Mouse (Mus musculus) heart, embryonic 16.5 days (tissue): ENCODE data around the gene Btbd11. TPM values are rescaled to one million over a fixed set of nuclear protein-coding genes. Genes with fewer than 3 reads are reported as not detected.

Source experiments
- ATAC-seq: fragments of 200-750 bp; cut with Nextera tagmentation; replicated peaks from 2 replicates; pipeline ENCODE4 v1.8.0; 2017; ENCODE audit warnings: moderate number of reproducible peaks; ENCODE audit not compliant: insufficient read depth, low FRiP score; ENCODE audit errors: extremely low read depth
- H3K27ac ChIP-seq: fragments of 300-500 bp; sonication (generic); 2 replicates; pipeline ENCODE4 v1.5.1; 2014; ENCODE audit warnings: mild to moderate bottlenecking, low read length, control low read depth, moderate library complexity
- H3K27me3 ChIP-seq: fragments of 300-500 bp; sonication (generic); 2 replicates; pipeline ENCODE4 v1.6.1; 2014; ENCODE audit warnings: low read length, mixed read lengths; ENCODE audit not compliant: control insufficient read depth, insufficient read depth
- H3K36me3 ChIP-seq: fragments of 300-500 bp; sonication (generic); 2 replicates; pipeline ENCODE4 v1.6.1; 2014; ENCODE audit not compliant: control insufficient read depth, insufficient read depth
- H3K4me1 ChIP-seq: fragments of 300-500 bp; sonication (generic); 2 replicates; pipeline ENCODE4 v1.6.1; 2014; ENCODE audit warnings: low read length, mixed read lengths; ENCODE audit not compliant: control insufficient read depth, insufficient read depth
- H3K4me2 ChIP-seq: fragments of 300-500 bp; sonication (generic); 2 replicates; pipeline ENCODE4 v1.6.1; 2014; ENCODE audit warnings: low read depth, mild to moderate bottlenecking, control low read depth, low read length
- H3K4me3 ChIP-seq: fragments of 300-500 bp; sonication (generic); 2 replicates; pipeline ENCODE4 v1.5.1; 2014; ENCODE audit warnings: mild to moderate bottlenecking, control low read depth, low read length
- H3K9ac ChIP-seq: fragments of 300-500 bp; sonication (generic); 2 replicates; pipeline ENCODE4 v1.6.1; 2014; ENCODE audit warnings: low read length, control low read depth
- H3K9me3 ChIP-seq: fragments of 300-500 bp; sonication (generic); replicated peaks from 2 replicates; pipeline ENCODE4 v1.6.1; 2016; ENCODE audit warnings: low read length; ENCODE audit not compliant: control insufficient read depth
- WGBS: fragments of 180-500 bp; shearing (Covaris S2); extraction: QIAGEN DNeasy Blood & Tissue Kit; methylation state at CpG from one replicate; pipeline ENCODE4 v1.1.7; 2014; 5-methylcytosine and 5-hydroxymethylcytosine counted together
- polyA plus RNA-seq: library from polyadenylated mRNA; unstranded; fragments of >200 nt; fragmentation: Nextera tagmentation; extraction: Ambion mirVana; gene quantifications from 2 replicates; pipeline ENCODE4 v1.2.1, GENCODE M21; 2015

Btbd11 gene
- 1.5 and 3.2 TPM in 2 replicates for polyA plus RNA-seq

DNA sequence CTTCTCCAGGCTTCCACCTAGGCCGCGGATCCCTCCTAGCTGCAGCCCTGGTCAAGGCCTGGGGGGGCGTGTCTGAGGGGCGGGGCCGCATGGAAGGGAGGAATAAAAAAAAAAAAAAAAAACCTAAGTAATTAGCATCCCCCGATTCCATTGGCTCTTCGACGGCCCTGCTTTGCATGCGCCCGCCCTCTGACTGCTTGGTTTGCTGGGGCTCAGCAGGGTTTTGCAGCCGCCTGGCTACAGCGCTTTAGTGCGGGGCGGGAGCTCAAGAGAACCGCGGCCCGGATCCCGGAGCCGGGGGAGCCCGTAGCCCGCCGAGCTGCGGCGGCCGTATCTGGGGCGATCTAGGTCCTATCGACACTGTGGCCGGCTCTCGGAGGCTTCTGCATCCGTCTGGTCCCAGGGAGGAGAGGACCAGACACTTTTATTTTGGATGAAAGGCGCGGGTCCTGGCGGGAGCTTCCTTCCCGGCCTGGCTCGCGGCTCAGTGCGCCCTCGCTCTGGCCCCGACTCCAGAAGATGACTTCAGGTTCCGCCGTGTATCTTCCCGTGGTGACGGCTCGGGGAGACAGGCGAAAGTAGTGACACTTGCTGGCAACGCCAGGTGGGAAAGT lies at the start of gene Btbd11:
Gene Btbd11 (plus strand): TSS at position 210 of the 614 bp plus-strand sequence.
- H3K9me3 ChIP-seq, result no peaks in the 10 kb centered on the region
- WGBS, result under 1% methylated on average over 45 of the region's 46 CpGs
- peaks cover 25% of the 10 kb centered on the region for H3K27me3 ChIP-seq
- ATAC-seq, result peak; percentile 95
- H3K4me3 ChIP-seq, result peak within 1 kb of the TSS; percentile 70
- peak within 1 kb of the TSS; percentile 100 for H3K4me2 ChIP-seq
- H3K27ac ChIP-seq, result peak within 1 kb of the TSS; percentile 53; the same call in 1 of the 2 replicates
- H3K9ac ChIP-seq, result peak within 1 kb of the TSS; percentile 77
- H3K4me1 ChIP-seq, result peaks cover 11% of the 10 kb centered on the region
- H3K36me3 ChIP-seq, result no peaks in the 10 kb centered on the region

DNA sequence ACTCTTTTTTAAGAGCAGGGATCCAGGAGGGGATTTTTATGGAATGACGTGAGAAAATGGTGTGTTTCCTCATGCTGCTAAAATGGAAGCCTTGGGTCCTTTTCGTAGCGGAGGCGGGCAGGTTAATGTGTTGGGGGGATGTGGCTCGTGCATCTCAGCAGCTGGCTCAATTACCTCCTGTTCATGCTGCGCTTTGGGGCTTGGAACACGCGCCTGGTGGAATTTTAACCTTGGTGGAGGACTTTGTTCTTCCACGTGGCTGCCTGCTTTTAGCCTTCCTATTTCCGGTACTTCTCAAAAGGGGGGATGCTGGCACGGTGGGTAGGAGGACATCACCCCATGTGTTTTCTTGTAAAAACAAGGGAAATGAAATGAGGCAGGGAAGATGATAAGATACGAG lies 47.9 kb upstream of the Btbd11 start:
- Histone ChIP-seq H3K4me3 (no peak overlapping the region), H3K27ac (no peak overlapping the region), H3K36me3 (no peaks in the 10 kb centered on the region), H3K4me1 (no peaks in the 10 kb centered on the region), H3K27me3 (no peaks in the 10 kb centered on the region), H3K4me2 (no peak overlapping the region), H3K9me3 (peaks cover 6% of the 10 kb centered on the region), H3K9ac (no peak overlapping the region)
- 67% methylated on average over 12 of the region's 12 CpGs for WGBS
- no peak for ATAC-seq

DNA sequence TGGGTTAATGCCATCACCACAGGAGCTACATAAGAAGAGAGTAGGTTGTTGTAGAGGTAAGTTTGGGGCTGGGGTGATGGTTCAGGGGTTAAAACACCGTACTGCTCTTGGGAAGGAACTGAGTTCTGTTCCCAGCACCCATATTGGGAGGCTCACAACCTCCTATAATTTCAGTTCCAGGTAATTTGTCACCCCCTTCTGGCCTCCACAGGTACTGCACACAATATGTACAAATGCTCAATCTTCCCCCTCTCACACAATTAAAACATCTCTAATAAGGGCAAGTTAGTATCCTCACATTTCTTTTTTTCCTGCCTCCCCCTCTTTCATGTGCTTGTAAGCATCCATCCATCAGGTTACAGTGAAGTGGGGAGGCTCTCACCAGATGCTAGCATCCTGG lies 44.7 kb upstream of the Btbd11 start:
- 79% methylated on average over 1 of the region's 1 CpGs for WGBS
- H3K4me1 ChIP-seq, result no peaks in the 10 kb centered on the region

DNA sequence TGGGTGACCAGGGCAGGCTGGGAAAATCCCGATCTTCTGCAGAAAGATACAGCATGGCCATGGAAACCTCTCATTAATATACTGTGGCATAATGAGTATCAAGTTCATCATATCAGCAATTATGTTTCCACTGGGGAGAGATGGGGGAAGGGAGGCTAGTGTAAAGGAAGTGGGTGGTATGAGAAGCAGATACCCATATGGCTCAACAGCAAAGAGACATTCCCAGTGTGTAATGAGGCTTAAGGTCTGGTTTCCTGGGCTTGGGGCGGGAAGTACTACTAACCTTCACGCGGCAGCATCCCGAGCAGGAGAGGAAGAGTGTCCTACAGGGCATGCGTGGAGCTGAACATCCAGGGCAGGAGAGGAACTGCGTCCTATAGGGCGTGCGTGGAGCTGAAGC lies 39.4 kb upstream of the Btbd11 start:
- Histone ChIP-seq H3K36me3 (no peaks in the 10 kb centered on the region), H3K9me3 (no peaks in the 10 kb centered on the region), H3K4me2 (no peak overlapping the region), H3K9ac (no peak overlapping the region), H3K27ac (no peak overlapping the region), H3K4me3 (no peak overlapping the region), H3K27me3 (no peaks in the 10 kb centered on the region; the same call in 1 of the 2 replicates), H3K4me1 (no peaks in the 10 kb centered on the region)
- ATAC-seq, result no peak
- 76% methylated on average over 9 of the region's 9 CpGs for WGBS

More for the DNA sequence above, 44.7 kb upstream of the Btbd11 start:
- H3K9me3 ChIP-seq, result peaks cover 5% of the 10 kb centered on the region
- H3K4me3 ChIP-seq, result no peak overlapping the region
- H3K4me2 ChIP-seq, result no peak overlapping the region
- H3K36me3 ChIP-seq, result no peaks in the 10 kb centered on the region
- no peaks in the 10 kb centered on the region; the same call in 1 of the 2 replicates for H3K27me3 ChIP-seq
- no peak overlapping the region for H3K9ac ChIP-seq
- no peak overlapping the region for H3K27ac ChIP-seq
- ATAC-seq, result no peak

DNA sequence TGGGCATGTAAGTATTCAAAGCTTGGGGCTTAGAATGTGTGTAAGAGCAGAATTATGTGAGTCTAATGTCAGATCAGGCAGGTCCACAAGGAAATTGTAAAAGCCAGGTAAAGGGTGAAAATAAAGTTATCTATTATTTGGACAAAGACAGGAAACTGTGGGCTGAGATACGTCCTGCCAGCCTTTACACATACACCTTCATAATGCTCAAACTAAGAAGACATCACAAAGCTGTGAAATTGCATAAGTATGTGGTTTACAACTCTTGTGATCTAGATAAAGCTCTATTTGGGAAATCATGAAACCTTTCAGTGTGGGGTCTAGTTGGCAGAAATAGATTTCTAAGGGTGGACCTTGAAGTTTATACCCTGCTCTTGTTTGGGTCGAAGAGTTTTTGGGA lies 34.1 kb upstream of the Btbd11 start:
- 52% methylated on average over 2 of the region's 2 CpGs for WGBS
- Histone ChIP-seq H3K27me3 (no peaks in the 10 kb centered on the region), H3K4me3 (no peak overlapping the region), H3K4me1 (no peaks in the 10 kb centered on the region), H3K27ac (no peak overlapping the region), H3K9ac (no peak overlapping the region), H3K4me2 (no peak overlapping the region), H3K36me3 (no peaks in the 10 kb centered on the region), H3K9me3 (no peaks in the 10 kb centered on the region)
- no peak for ATAC-seq

DNA sequence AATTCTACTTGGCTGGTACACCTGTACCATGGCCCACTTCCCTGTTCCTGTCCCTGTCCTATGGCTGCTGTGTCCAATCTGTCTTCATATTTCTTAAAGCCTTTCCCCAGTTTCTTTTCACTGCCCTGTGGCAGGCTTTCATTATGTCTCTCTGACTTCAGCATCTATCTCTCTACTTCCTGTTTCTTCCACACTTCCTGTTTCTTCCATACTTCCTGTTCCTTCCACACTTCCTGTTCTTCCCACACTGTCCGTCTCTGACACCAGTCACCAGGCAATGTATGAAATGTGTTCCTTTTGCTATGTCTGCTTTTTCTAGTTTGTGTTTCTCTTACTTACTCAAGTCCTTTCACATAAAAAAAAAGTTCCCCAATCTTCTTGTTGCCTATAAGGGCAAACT lies 32.3 kb upstream of the Btbd11 start:
- H3K36me3 ChIP-seq, result no peaks in the 10 kb centered on the region
- no peak for ATAC-seq
- no peaks in the 10 kb centered on the region for H3K4me1 ChIP-seq
- H3K27ac ChIP-seq, result no peak overlapping the region
- H3K9ac ChIP-seq, result no peak overlapping the region
- WGBS, result 65% methylated on average over 1 of the region's 1 CpGs
- no peak overlapping the region for H3K4me2 ChIP-seq
- H3K4me3 ChIP-seq, result no peak overlapping the region
- no peaks in the 10 kb centered on the region for H3K27me3 ChIP-seq
- H3K9me3 ChIP-seq, result no peaks in the 10 kb centered on the region

DNA sequence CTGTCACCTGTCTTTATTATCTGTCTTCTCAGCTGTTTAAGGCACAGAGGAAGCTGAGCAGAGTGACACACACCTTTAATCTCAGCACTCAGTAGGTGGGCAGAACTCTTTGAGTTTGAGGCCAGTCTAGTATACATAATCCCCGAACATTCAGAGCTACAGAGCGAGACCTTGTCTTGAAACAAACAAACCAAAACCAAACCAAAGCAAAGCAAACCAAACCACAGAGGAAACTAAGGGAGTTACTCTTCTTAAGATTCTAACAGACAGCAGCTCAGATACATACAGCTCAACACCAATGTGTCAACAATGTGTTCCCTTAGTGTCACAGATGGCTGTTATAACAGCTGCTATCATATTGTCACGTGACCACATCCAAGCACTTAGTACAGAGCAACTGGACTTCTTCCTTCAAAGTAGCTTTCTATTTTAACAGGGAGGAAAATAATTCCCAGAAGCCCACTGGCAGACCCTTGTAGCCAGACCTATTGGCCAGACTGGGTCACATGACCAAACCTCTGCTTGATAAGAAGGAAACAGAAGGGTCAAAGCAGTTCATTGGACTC lies 27.0 kb upstream of the Btbd11 start:
- no peak overlapping the region for H3K4me3 ChIP-seq
- H3K27me3 ChIP-seq, result no peaks in the 10 kb centered on the region; the same call in 1 of the 2 replicates
- H3K9me3 ChIP-seq, result no peaks in the 10 kb centered on the region
- no peak for ATAC-seq
- no peaks in the 10 kb centered on the region for H3K36me3 ChIP-seq
- 83% methylated on average over 3 of the region's 3 CpGs for WGBS
- no peak overlapping the region for H3K4me2 ChIP-seq
- H3K4me1 ChIP-seq, result no peaks in the 10 kb centered on the region
- no peak overlapping the region for H3K27ac ChIP-seq
- no peak overlapping the region for H3K9ac ChIP-seq

DNA sequence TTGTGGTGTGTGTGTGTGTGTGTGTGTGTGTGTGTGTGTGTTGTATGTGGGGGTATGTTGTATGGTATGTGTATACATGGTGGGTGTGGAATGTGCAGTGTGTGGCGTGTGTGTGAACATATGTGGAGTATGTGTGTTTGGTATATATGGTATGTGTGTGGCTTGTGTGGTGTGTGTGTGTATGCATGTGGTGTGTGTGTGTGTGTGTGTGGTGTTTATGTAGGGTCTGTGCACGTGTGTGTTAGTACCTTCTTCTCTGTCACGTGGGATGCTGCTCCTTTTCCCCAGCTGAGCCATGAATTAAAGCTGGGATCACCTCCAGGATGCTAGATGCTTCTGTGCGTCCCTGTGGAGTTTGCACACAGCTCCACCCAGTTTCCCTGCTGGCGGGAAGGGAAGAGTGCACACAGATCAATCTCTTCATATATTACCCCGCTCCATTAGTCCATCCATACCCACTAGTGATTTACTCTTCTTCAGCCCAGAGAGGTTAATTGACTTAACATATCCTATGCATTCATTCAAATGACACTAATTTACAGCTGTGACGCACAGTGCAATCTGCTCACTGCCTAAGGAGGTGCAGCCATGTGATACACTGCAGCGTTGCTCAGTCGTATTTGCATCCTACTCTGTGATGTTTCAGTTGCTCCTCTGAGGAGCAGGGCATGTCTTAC lies 23.7 kb upstream of the Btbd11 start:
- H3K4me1 ChIP-seq, result no peaks in the 10 kb centered on the region
- H3K27ac ChIP-seq, result no peak overlapping the region
- WGBS, result 68% methylated on average over 9 of the region's 9 CpGs
- H3K36me3 ChIP-seq, result no peaks in the 10 kb centered on the region
- ATAC-seq, result no peak
- H3K4me3 ChIP-seq, result no peak overlapping the region
- H3K9ac ChIP-seq, result no peak overlapping the region
- no peaks in the 10 kb centered on the region for H3K9me3 ChIP-seq
- H3K27me3 ChIP-seq, result no peaks in the 10 kb centered on the region; the same call in 1 of the 2 replicates
- H3K4me2 ChIP-seq, result no peak overlapping the region

DNA sequence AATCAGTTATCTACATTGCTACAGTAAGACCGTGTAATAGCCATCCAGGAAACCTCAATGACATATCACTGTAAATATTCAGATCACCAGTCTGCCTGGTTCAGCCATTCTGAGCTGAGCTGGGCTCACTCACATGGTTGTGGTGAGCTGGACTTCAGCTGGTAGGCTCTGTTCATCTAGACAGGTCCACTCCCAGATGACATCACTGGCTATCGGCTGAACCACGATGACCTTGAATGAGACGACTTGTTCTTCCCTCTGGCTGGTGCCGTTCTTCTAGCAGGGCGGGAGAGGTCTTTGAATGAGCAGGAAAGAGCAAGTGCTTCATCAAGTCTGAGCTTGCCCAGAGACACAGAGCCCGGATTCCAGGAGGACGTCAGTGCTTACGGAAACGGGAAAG lies 19.7 kb upstream of the Btbd11 start:
- Histone ChIP-seq H3K4me1 (no peaks in the 10 kb centered on the region), H3K9ac (no peak overlapping the region), H3K9me3 (no peaks in the 10 kb centered on the region), H3K36me3 (no peaks in the 10 kb centered on the region), H3K27me3 (no peaks in the 10 kb centered on the region; the same call in 1 of the 2 replicates), H3K4me2 (no peak overlapping the region), H3K4me3 (no peak overlapping the region), H3K27ac (no peak overlapping the region)
- ATAC-seq, result no peak
- whole genome bisulfite sequencing, result 71% methylated on average over 10 of the region's 10 CpGs
